Mouse (Mus musculus) cortical plate, adult 2 months (tissue): ENCODE results near the gene 1700017B05Rik. TPM values are rescaled to one million over a fixed set of nuclear protein-coding genes. Genes with fewer than 3 reads are reported as not detected.
"Not testable (repeated sequence)": the region's sequence is repeated elsewhere in the genome, so short reads cannot be mapped to it uniquely, and the experiment has no call there.

Experiments
- H3K27ac ChIP-seq: fragments of 200-500 bp; 2 replicates; pipeline ENCODE4 v1.5.1; 2012; ENCODE audit warnings: low read length, control low read depth, inconsistent platforms; ENCODE audit not compliant: insufficient read depth
- H3K4me1 ChIP-seq: fragments of 200-500 bp; 2 replicates; pipeline ENCODE4 v1.6.1; 2011; ENCODE audit warnings: low read length; ENCODE audit not compliant: control insufficient read depth, insufficient read depth
- H3K4me3 ChIP-seq: fragments of 200-500 bp; 2 replicates; pipeline ENCODE4 v1.5.1; 2011; ENCODE audit warnings: mild to moderate bottlenecking, low read length, control low read depth; ENCODE audit not compliant: insufficient read depth
- CTCF ChIP-seq: fragments of 200-500 bp; IDR thresholded peaks from 2 replicates; pipeline ENCODE4 v1.5.1; 2011; ENCODE audit warnings: mild to moderate bottlenecking, control low read depth, low read length; ENCODE audit not compliant: insufficient read depth; ENCODE audit errors: extremely low read depth
- POLR2A ChIP-seq: fragments of 200-500 bp; IDR thresholded peaks from 2 replicates; pipeline ENCODE4 v1.6.1; 2011; ENCODE audit warnings: mild to moderate bottlenecking, low read length, control low read depth; ENCODE audit not compliant: insufficient read depth; ENCODE audit errors: extremely low read depth
- polyA plus RNA-seq: library from polyadenylated mRNA; depleted of rRNA; stranded (reverse); fragments of >200 nt; gene quantifications from 2 replicates; pipeline ENCODE4 v1.2.3, GENCODE M21; 2012

1700017B05Rik gene
- polyA plus RNA-seq, 1 experiment = 4.1 TPM

- no peaks in the 10 kb centered on the region for H3K4me1 ChIP-seq
- TF ChIP-seq POLR2A = no peak
- no peak for TF ChIP-seq CTCF
- no peak within 1 kb of the TSS for H3K27ac ChIP-seq
- no peak within 1 kb of the TSS for H3K4me3 ChIP-seq
Observed at GRCm38 (mm10) chr9:57236256-57236655, 26.2 kb downstream of the 1700017B05Rik start, which contains the start of gene Trcg1. Gene Trcg1, plus strand, starts transcription at chr9:57236556.

DNA sequence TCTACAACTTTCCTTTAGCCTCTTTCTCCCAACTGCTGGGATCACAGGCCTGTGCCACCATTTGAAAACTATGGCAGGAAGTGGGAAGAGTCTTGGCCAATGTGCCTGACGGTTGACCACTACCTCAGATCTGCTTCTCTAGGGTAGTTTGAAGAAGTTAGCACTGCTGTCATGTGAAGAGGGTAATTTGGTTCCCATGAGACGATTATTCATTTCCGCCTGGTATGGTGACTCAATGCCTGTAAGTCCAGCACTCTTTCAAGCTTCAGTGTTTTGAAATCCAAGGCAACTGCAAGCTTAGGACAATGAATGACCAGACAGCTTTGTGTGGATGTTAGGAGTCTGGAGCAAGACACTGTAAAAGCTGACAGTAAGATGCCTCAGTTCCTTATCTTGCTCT, 28.6 kb downstream of the 1700017B05Rik start:
- H3K4me1 ChIP-seq = no peaks in the 10 kb centered on the region
- no peak for TF ChIP-seq POLR2A
- no peak for TF ChIP-seq CTCF
- H3K27ac ChIP-seq = no peak overlapping the region

DNA sequence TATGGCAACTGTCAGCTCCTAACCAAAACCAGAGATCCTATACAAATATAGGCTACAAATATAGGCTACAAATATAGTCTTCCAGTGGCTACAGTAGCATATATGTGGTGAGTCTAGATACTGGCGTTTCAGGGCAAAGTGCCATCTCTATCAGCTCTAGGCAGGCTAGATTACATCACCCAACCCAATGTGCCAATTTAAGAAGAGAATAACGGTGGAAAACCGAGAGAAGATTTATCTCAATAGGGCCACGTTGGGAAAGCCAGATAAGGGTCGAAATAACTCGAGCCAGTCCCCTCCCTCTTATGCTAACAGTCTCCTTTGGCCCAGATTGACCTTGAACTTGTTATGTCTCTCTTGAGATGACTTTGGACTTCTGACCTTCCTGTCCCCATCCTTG, 29.3 kb downstream of the 1700017B05Rik start:
- no peak overlapping the region for H3K27ac ChIP-seq
- no peaks in the 10 kb centered on the region for H3K4me1 ChIP-seq
- TF ChIP-seq POLR2A (no peak), CTCF (no peak)
- H3K4me3 ChIP-seq = no peak overlapping the region

More for the DNA sequence above, 28.6 kb downstream of the 1700017B05Rik start:
- no peak overlapping the region for H3K4me3 ChIP-seq

- no peaks in the 10 kb centered on the region for H3K4me1 ChIP-seq
- no peak overlapping the region for H3K4me3 ChIP-seq
- TF ChIP-seq POLR2A = no peak
- no peak overlapping the region for H3K27ac ChIP-seq
Observed at GRCm38 (mm10) chr9:57232341-57232940, 30.0 kb downstream of the 1700017B05Rik start.

DNA sequence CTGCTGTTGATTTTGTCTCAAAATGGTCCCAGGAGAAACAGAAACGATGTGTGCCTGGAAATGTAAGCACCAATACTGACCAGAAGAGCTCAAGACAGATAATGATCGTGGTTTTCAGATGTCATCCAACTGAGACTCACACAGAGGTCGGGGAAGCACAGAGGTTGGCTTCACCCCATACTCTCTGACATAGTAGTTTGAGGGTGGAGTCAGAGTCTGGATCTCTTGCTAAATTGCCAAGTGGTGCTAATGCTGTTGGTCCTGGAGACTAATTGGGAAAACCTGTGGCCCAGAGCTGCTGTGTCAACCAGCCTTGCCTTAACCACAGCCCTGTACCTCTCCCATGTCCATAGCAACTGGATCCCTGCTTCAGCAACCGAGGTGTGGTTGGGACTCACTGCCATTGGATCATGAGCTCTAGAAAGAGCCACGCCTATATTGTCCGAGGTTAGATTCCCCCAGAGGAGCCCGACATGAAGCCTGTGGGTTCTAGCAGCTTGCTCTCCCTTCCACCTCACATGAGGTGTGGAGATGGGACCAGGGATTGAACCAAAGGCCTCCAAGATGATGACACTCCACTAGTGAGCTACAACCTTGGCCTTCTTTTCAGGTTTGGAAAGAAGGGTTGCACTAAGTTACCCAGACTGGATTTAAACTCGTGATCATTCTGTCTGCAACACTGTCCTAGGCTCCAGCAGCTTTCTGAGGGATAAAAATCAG, 30.7 kb downstream of the 1700017B05Rik start:
- no peak overlapping the region for H3K27ac ChIP-seq
- TF ChIP-seq CTCF = no peak
- TF ChIP-seq POLR2A = no peak
- H3K4me3 ChIP-seq = no peak overlapping the region
- H3K4me1 ChIP-seq = no peaks in the 10 kb centered on the region

DNA sequence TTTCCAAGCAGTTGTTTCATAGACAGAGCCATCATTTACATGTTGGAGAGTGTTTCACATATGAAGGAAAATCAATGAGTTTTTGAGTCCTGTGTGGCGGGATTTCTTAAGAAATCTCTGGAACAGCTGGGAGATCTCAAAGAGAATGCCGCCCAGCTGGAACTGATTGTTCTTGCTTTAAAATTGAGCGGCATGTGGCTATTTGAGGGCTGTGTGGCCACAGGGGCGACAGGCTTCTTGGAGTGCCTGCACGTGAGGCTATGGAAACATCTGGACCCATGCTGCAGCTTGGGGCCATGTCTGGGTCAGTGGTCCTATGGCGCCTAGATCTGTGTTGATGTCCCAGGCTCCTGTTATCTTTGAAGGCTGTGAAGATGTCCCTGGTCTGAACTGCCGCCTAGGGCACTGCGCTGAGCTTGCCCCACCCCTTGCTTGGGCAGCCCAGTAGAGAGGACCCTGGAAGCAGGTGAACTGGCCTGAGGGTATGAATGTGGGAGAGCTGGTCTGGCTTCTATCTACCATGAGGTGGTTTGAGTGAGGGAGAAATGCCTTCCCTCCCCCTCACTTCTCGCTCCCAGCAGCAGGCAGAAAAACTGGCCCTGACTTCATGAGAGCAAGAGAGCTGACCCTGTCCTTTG, 32.1 kb downstream of the 1700017B05Rik start:
- no peak overlapping the region for H3K27ac ChIP-seq
- no peaks in the 10 kb centered on the region for H3K4me1 ChIP-seq
- no peak for TF ChIP-seq CTCF
- H3K4me3 ChIP-seq = no peak overlapping the region

- TF ChIP-seq CTCF = no peak
- no peak for TF ChIP-seq POLR2A
- Histone ChIP-seq H3K27ac (no peak overlapping the region), H3K4me1 (no peaks in the 10 kb centered on the region), H3K4me3 (no peak overlapping the region)
Observed at GRCm38 (mm10) chr9:57229726-57230125, 32.7 kb downstream of the 1700017B05Rik start.

DNA sequence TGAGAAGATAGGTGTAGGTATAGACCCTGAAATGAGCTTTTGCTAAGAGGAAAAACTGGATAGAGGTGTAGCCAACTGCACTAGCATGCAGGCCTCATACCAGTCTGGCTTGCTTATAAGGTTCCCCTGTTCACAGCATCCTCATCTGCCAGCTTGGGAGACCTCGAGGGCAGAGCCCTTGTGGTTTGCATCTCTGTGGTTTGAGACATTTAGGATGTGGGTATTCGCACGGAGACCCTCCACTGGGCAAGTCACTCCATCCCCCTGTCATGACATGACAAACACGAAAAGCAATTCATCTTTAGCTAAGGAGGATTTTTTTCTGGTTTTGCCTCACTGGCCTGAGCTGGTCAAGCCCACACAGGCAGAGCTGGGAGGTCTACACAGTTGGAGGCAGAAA, 34.2 kb downstream of the 1700017B05Rik start:
- TF ChIP-seq POLR2A (no peak), CTCF (no peak)
- no peaks in the 10 kb centered on the region for H3K4me1 ChIP-seq
- no peak overlapping the region for H3K27ac ChIP-seq
- no peak overlapping the region for H3K4me3 ChIP-seq

DNA sequence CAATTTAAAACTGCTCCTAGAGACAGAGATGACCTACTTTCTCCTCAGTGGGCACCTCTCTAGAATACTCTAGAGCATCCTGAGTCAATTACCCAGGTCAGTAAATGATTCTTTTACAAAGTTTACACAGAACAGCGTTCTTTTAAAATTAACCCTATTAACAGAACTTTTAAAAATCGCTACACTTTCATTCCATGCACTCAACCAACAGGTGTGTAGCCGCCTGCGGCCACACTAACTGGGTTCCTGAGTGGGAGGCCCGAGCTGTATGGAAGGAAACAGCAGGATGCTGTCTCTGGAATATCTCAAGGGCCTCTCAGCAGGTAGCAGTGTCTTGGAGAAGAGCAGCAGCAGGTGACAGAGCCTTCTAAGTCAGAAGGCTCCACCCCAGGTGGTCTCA, 35.2 kb downstream of the 1700017B05Rik start:
- no peaks in the 10 kb centered on the region for H3K4me1 ChIP-seq
- H3K4me3 ChIP-seq = no peak overlapping the region
- H3K27ac ChIP-seq = no peak overlapping the region
- TF ChIP-seq POLR2A = no peak
- TF ChIP-seq CTCF = no peak

- H3K4me1 ChIP-seq, H3K27ac ChIP-seq, H3K4me3 ChIP-seq: not testable (repeated sequence)
Observed at GRCm38 (mm10) chr9:57226628-57227122, 35.7 kb downstream of the 1700017B05Rik start.
